ENCODE assay signal across 17 mouse cellular contexts in the genomic region with DNA sequence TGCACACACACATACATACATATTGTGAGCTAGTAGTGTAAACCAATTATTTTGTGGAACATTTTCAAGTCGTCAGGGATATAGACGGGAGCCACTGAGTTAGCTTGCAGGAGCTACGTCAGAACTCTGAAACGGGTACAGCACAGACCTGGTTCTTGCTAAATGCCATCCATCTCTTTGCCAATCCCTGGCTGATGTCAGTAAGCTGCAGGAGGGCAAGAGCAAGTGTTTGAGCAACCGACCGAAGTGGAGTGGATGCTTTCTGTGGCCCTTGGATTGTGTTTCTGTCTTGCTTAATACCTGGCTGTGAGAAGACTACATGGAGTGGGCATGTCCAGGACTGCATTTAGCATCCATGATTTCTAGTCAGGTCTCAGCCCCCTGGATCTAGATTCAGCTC.
A peak's percentile ranks its signal among the peaks of the same experiment; 100 is the strongest.
DNase-seq lines count a peak whose midpoint lies in the region.
"Had no signal": no experiment of that assay in that cellular context is flagged by ENCODE, and none has a peak within 500 bp of the region (broad histone marks: within the 10 kb centered on the region; RNA-seq: fewer than 3 reads in every experiment).

No protein-coding gene starts in this region.

- peak; percentile 37 for DNase-seq in adrenal gland, adult 2 months
- no peak for DNase-seq in adrenal gland, postnatal 36 days
- DNase-seq in adrenal gland, postnatal 14 days: peak; percentile 32
- no peak for DNase-seq in adrenal gland, adult 18-20 months (ENCODE audit: low spot score in 2 of 2)
- DNase-seq in heart, adult 11 months: peak; percentile 70
- no peak for DNase-seq in heart, postnatal 4 days
- DNase-seq in adipocyte (ENCODE audit: low spot score): peak; percentile 43
- no peak for DNase-seq in ovary, adult 18-20 months (ENCODE audit: low spot score)
- DNase-seq: cerebellum, adult 11-12 months; cerebellum, adult 8-10 months; cerebellum, postnatal 10 days; cerebellum, postnatal 36 days; embryo, embryonic 11 days; forebrain, postnatal 0 days; gastrocnemius, postnatal 14 days; kidney, adult 11 months; kidney, adult 8-10 months had no signal

Comparison
In these comparisons a context has a peak if more than half of its experiments do, and no peak if none do; other contexts are left out.
1. DNase-seq: peak in adrenal gland, adult 2 months (single experiment), adrenal gland, postnatal 14 days (single experiment), heart, adult 11 months (single experiment) and adipocyte (single experiment); none in adrenal gland, postnatal 36 days (0 of 2), adrenal gland, adult 18-20 months (0 of 2), heart, postnatal 4 days (single experiment) and ovary, adult 18-20 months (single experiment).